Mouse (Mus musculus) limb, embryonic 13.5 days (tissue): Measurements from ENCODE around the gene Nudcd3. TPM values are rescaled to one million over a fixed set of nuclear protein-coding genes. Genes with fewer than 3 reads are reported as not detected.

Experiments
- ATAC-seq: fragments of 200-750 bp; cut with Nextera tagmentation; 2 replicates; pipeline ENCODE4 v1.8.0; 2017; ENCODE audit warnings: low read depth, moderate number of reproducible peaks, moderate TSS enrichment; ENCODE audit not compliant: low FRiP score
- H3K27ac ChIP-seq: fragments of 300-500 bp; sonication (generic); 2 replicates; pipeline ENCODE4 v1.5.1; 2015; ENCODE audit warnings: inconsistent platforms, mild to moderate bottlenecking, moderate library complexity
- H3K27me3 ChIP-seq: fragments of 300-500 bp; sonication (generic); 2 replicates; pipeline ENCODE4 v1.6.1; 2015; ENCODE audit warnings: mild to moderate bottlenecking, inconsistent platforms
- H3K36me3 ChIP-seq: fragments of 300-500 bp; sonication (generic); 2 replicates; pipeline ENCODE4 v1.6.1; 2015; ENCODE audit warnings: inconsistent platforms, mild to moderate bottlenecking, moderate library complexity
- H3K4me1 ChIP-seq: fragments of 300-500 bp; sonication (generic); 2 replicates; pipeline ENCODE4 v1.6.1; 2015; ENCODE audit warnings: inconsistent platforms
- H3K4me2 ChIP-seq: fragments of 300-500 bp; sonication (generic); replicated peaks from 2 replicates; pipeline ENCODE4 v1.6.1; 2015; ENCODE audit warnings: inconsistent platforms, mild to moderate bottlenecking, moderate library complexity
- H3K4me3 ChIP-seq: fragments of 300-500 bp; sonication (generic); 2 replicates; pipeline ENCODE4 v1.5.1; 2015; ENCODE audit warnings: moderate library complexity, mild to moderate bottlenecking, inconsistent platforms
- H3K9ac ChIP-seq: fragments of 300-500 bp; sonication (generic); 2 replicates; pipeline ENCODE4 v1.6.1; 2015; ENCODE audit warnings: mild to moderate bottlenecking, inconsistent platforms
- H3K9me3 ChIP-seq: fragments of 300-500 bp; sonication (generic); 2 replicates; pipeline ENCODE4 v1.6.1; 2016; ENCODE audit warnings: inconsistent platforms
- WGBS: fragments of 180-500 bp; shearing (Covaris S2); methylation state at CpG from one replicate; pipeline ENCODE4 v1.1.7; 2015; 5-methylcytosine and 5-hydroxymethylcytosine counted together
- polyA plus RNA-seq: library from polyadenylated mRNA; unstranded; fragments of >200 nt; fragmentation: Nextera tagmentation; extraction: Ambion mirVana; gene quantifications from 2 replicates; pipeline ENCODE4 v1.2.1, GENCODE M21; 2015

Nudcd3 gene
- polyA plus RNA-seq, 1 experiment from 2014 or later, result 44.0 TPM

DNA sequence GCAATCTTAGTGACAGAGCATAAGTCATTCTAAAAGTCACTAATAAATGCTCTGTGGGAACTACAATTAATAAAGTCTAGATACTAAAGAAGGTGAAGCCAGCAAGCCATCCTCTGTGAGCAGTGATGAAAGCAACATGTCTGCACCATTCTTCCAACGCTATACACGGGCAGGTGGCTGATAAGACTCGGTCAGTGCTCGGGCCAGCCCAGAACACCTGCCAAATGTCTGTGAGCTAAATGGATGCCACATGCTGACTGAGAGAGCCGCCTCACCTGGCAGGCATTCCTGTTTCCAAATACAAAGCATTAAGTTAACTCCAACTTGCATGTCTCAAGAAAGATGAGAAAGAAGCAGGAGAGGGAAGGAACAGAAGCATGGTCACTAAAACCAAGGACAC lies 43.1 kb downstream of the Nudcd3 start:
- H3K4me1 ChIP-seq, result peaks cover 28% of the 10 kb centered on the region
- H3K9ac ChIP-seq, result no peak overlapping the region
- H3K36me3 ChIP-seq, result no peaks in the 10 kb centered on the region
- no peak overlapping the region for H3K4me2 ChIP-seq
- H3K27ac ChIP-seq, result no peak overlapping the region
- WGBS, result 63% methylated on average over 5 of the region's 5 CpGs
- no peak for ATAC-seq
- no peaks in the 10 kb centered on the region for H3K27me3 ChIP-seq
- H3K9me3 ChIP-seq, result no peaks in the 10 kb centered on the region
- no peak overlapping the region for H3K4me3 ChIP-seq

DNA sequence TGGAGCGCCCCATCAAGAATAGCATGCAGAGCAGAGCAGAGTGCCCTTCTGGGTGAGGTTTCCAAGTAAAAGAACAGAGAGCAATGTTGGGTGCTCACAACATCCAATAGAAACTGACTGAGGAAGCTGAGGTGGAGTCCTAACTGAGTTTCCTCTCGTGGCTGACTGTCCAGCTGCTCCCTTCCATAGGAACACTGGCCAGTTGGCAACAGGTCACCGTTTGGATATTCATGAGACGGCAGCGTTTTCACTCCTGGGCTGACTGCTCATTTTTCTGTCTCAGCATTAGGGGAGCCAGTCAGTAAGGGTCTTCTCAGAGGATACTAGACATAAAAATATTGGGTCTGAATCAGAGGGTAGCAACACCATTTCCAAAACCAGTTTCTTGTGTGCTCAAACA lies 43.6 kb downstream of the Nudcd3 start:
- H3K4me1 ChIP-seq, result peaks cover 28% of the 10 kb centered on the region
- no peak overlapping the region for H3K9ac ChIP-seq
- 83% methylated on average over 5 of the region's 5 CpGs for WGBS
- H3K27me3 ChIP-seq, result no peaks in the 10 kb centered on the region
- H3K4me3 ChIP-seq, result no peak overlapping the region
- no peaks in the 10 kb centered on the region for H3K9me3 ChIP-seq
- no peak for ATAC-seq
- H3K36me3 ChIP-seq, result no peaks in the 10 kb centered on the region
- H3K4me2 ChIP-seq, result no peak overlapping the region
- no peak overlapping the region for H3K27ac ChIP-seq

DNA sequence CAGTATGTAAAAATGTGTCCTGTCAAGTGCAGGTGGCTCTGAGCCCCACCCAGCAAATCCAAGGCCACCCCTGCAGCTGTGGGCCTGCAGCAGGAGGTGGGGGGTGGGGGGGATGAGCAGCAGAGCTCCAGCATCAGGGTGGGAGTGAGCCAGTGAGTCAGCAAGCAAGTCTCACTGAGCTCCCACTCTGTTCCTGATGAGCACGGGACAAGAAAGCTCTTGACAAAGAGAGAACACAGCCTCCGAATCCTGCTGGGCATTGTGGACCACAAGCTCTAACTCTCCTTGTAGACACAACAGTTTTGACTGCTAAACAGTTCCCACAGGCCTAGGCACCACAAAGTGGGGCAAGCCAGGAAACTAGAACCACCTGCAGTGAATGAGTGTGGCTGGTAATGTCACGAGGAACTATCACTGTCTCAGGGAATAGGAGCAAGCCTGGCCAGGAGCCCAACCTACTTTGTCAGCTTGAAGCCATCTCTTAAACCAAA lies 46.0 kb downstream of the Nudcd3 start:
- Histone ChIP-seq H3K4me1 (peaks cover 28% of the 10 kb centered on the region), H3K27ac (peak overlapping the region; percentile 28; the same call in 1 of the 2 replicates), H3K4me2 (0 out of 2 replicates have a peak overlapping the region, but pooled peaks have one; percentile 14), H3K9me3 (no peaks in the 10 kb centered on the region), H3K27me3 (no peaks in the 10 kb centered on the region), H3K9ac (no peak overlapping the region), H3K4me3 (no peak overlapping the region), H3K36me3 (peaks cover 13% of the 10 kb centered on the region)
- WGBS, result 38% methylated on average over 3 of the region's 3 CpGs
- peak; percentile 67; the same call in 1 of the 2 replicates for ATAC-seq

DNA sequence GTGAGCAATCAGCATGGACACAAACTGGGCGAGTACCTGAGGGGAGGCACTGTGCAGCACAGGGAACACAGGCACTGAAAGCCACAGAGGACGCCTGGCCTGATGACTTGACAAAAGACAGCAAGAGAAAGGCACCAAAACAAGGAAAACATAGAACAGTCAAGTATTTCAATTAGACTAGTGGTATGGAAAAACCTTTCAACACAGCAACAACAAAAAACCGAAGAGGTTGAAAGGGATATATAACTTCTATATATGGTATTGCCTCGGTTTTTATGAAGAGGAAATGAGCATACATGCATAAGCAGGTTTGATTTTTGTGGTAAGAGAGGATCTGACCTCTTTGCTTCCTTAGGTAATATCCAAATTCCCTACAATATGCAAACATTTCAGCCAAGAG lies 47.4 kb downstream of the Nudcd3 start:
- Histone ChIP-seq H3K27ac (no peak overlapping the region), H3K4me3 (no peak overlapping the region), H3K9me3 (no peaks in the 10 kb centered on the region), H3K9ac (no peak overlapping the region), H3K27me3 (no peaks in the 10 kb centered on the region), H3K36me3 (peaks cover 20% of the 10 kb centered on the region), H3K4me1 (peaks cover 28% of the 10 kb centered on the region), H3K4me2 (no peak overlapping the region)
- no peak for ATAC-seq
- WGBS, result 87% methylated on average over 4 of the region's 4 CpGs

DNA sequence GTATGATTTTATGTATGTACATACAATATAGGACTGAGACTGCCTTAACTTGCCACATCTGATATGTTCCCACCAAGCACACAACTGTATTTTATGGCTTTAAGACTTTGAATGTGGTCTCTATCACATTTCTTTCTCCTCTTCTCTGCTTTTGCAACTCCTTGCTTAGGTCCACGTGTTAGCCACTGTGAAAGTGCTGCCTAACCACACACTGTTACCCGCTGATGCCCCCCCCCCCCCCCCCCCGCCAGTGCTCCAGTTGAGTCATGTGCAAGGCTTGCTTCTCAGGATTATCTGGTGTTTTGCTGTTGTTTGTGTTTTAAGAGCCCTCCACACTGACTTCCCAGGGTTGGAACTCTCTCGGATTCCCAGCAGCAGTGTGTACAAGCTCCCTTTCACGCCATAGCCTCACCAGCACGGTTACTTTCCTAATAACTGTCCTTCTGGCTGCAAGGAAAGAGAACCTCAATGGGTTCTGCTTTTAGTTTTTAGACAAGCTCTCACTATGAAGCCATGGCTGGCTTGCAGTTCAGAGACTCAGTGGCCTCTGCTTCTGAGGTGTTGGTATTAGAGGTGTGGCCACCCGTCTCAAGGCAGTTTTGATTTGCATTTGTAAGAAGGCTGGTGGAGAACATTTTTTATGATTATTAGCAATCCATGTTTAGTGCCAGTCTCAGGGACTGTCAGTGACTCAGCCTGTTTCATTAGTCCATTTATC lies 61.8 kb downstream of the Nudcd3 start:
- Histone ChIP-seq H3K4me2 (no peak overlapping the region), H3K4me3 (no peak overlapping the region), H3K36me3 (peaks cover 18% of the 10 kb centered on the region), H3K4me1 (no peaks in the 10 kb centered on the region), H3K9ac (no peak overlapping the region), H3K27ac (no peak overlapping the region), H3K9me3 (no peaks in the 10 kb centered on the region), H3K27me3 (no peaks in the 10 kb centered on the region)
- 86% methylated on average over 6 of the region's 7 CpGs for WGBS
- no peak for ATAC-seq

DNA sequence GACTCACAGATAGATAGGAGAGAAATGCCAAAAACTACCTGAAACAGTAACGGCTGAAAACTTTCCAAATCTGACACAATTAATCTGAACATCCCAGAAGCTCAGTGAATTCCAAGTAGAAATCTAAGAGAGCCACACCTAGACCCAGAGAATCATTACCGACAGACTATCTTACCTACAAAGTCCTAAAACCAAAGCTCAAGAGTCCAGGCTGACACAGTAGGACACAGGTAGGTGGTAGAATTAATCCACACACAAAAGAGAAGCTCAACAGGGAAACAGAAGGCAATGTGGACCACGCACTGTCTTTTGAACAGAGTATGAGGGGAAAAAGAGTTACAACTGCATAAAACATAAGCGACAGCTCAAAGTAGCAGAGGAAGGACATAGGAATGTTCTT lies 67.3 kb downstream of the Nudcd3 start:
- no peak for ATAC-seq
- 93% methylated on average over 4 of the region's 4 CpGs for WGBS
- H3K27me3 ChIP-seq, result no peaks in the 10 kb centered on the region
- no peaks in the 10 kb centered on the region for H3K4me1 ChIP-seq
- H3K27ac ChIP-seq, result no peak overlapping the region
- H3K9ac ChIP-seq, result no peak overlapping the region
- no peaks in the 10 kb centered on the region for H3K9me3 ChIP-seq
- H3K36me3 ChIP-seq, result no peaks in the 10 kb centered on the region
- H3K4me2 ChIP-seq, result no peak overlapping the region
- no peak overlapping the region for H3K4me3 ChIP-seq

DNA sequence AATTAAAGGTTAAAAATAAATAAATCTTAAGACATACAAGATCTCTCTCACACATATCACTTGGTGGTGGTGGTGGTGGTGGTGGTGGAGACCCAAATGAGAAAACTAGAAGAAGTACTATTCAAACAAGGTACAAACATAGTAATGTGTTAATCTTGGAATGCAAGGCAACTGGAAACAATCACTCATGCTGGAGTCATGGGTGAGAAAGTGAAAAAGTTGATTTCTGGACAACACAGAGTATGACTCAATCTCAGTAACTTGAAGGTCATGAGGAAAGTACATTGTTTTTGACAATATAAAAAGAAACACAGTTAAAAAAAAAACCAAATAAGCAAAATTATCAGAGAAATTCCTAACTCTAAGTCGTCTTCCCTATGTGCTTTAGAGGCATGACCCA lies 69.6 kb downstream of the Nudcd3 start:
- Histone ChIP-seq H3K4me1 (no peaks in the 10 kb centered on the region), H3K36me3 (no peaks in the 10 kb centered on the region), H3K27ac (no peak overlapping the region), H3K9ac (no peak overlapping the region), H3K27me3 (no peaks in the 10 kb centered on the region), H3K4me3 (no peak overlapping the region), H3K9me3 (no peaks in the 10 kb centered on the region), H3K4me2 (no peak overlapping the region)
- no peak for ATAC-seq
- WGBS, result 89% methylated on average over 1 of the region's 1 CpGs

DNA sequence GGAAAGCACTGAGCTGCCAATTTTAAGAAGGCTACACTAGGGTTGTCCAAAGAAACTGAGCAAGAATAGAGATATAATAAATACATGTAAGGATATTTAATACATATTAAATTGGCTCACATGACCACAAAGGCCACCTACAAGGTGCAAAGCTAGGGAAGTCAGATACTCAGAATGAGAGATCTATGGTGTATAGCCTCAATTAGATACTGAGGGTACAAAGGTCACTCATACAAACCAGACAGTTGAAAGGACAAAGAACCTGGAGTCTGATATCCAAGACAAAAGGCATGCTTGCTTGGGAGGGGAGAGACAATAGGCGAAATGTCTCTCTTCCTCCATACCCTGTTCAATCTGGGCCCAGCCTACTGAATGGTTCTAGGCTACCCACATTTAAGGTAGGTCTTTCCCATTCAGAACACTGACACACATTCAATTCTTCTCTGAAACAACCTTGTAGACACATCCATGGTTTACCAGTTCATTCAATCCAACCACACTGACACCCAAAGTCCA lies 76.6 kb downstream of the Nudcd3 start:
- Histone ChIP-seq H3K9me3 (no peaks in the 10 kb centered on the region), H3K4me3 (no peak overlapping the region), H3K9ac (no peak overlapping the region), H3K36me3 (peaks cover 44% of the 10 kb centered on the region), H3K4me2 (no peak overlapping the region), H3K27me3 (no peaks in the 10 kb centered on the region), H3K4me1 (no peaks in the 10 kb centered on the region), H3K27ac (no peak overlapping the region)
- 100% methylated on average over 1 of the region's 1 CpGs for WGBS
- no peak for ATAC-seq

DNA sequence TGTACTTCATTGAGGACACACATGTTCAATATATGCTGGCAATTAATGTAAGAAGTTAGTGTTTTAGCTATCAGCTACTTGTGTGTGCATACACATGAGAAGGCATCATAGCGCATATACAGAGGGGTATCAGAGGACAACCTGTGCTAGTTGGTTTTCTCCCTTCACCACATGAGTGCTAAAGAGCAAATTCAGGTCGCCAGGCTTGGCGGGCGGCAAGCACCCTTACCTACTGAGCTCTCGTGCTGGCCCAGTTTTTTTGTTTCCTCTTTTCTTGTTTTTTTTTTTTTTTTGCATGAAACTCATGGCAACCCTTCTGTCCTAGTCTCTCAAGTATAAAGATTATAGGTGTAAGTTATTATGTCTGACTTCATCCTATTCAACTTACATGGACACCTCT lies 77.6 kb downstream of the Nudcd3 start:
- Histone ChIP-seq H3K27ac (no peak overlapping the region), H3K27me3 (no peaks in the 10 kb centered on the region), H3K4me3 (no peak overlapping the region), H3K36me3 (peaks cover 53% of the 10 kb centered on the region), H3K4me1 (no peaks in the 10 kb centered on the region), H3K9me3 (no peaks in the 10 kb centered on the region), H3K4me2 (no peak overlapping the region), H3K9ac (no peak overlapping the region)
- no peak for ATAC-seq
- WGBS, result 95% methylated on average over 5 of the region's 5 CpGs

DNA sequence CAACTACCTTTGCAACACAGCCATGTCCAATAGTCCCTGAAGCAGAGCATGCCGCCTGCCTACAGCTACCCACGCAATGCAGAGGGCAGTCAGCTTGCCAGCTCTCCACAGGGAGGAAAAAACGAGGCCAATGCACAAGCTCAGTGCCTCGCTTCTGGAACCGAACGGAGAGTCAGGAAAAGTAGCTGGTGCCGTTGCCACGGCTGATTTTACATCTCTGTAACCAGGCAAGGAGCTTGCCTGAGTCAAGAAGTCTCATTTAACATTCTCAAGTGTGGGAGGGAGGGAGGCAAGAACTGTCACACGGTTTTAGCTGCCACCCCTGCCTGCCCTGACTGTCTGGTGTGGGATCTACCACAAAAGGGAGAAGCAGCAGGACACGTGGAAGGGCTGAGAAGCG lies 79.6 kb downstream of the Nudcd3 start:
- Histone ChIP-seq H3K4me2 (no peak overlapping the region), H3K27me3 (no peaks in the 10 kb centered on the region), H3K9ac (no peak overlapping the region), H3K27ac (no peak overlapping the region), H3K36me3 (peaks cover 61% of the 10 kb centered on the region), H3K4me3 (no peak overlapping the region), H3K9me3 (no peaks in the 10 kb centered on the region), H3K4me1 (no peaks in the 10 kb centered on the region)
- WGBS, result 88% methylated on average over 11 of the region's 11 CpGs
- ATAC-seq, result no peak

DNA sequence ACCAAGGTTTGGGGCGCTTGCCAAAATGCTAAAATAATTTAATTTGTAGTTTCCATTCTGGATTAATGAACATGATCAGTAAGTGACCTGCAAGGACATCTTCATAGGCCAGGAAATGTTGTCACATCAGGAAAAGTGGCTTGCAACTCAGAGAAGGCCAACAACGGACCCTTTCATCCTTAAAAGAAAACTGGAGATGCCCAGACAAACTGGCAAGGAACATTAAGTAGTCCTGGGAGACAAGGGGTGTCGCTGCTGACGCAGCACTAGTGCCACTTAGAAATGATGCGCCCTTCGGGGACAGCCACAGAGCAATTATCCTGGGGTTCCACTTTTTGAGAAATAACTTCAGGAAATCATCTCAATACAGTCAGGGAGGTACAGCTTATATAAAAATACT lies 80.2 kb downstream of the Nudcd3 start:
- ATAC-seq, result no peak
- no peaks in the 10 kb centered on the region for H3K4me1 ChIP-seq
- H3K9ac ChIP-seq, result no peak overlapping the region
- no peak overlapping the region for H3K4me3 ChIP-seq
- H3K27me3 ChIP-seq, result no peaks in the 10 kb centered on the region
- H3K9me3 ChIP-seq, result no peaks in the 10 kb centered on the region
- peaks cover 64% of the 10 kb centered on the region for H3K36me3 ChIP-seq
- H3K27ac ChIP-seq, result no peak overlapping the region
- no peak overlapping the region for H3K4me2 ChIP-seq
- WGBS, result 94% methylated on average over 6 of the region's 6 CpGs

DNA sequence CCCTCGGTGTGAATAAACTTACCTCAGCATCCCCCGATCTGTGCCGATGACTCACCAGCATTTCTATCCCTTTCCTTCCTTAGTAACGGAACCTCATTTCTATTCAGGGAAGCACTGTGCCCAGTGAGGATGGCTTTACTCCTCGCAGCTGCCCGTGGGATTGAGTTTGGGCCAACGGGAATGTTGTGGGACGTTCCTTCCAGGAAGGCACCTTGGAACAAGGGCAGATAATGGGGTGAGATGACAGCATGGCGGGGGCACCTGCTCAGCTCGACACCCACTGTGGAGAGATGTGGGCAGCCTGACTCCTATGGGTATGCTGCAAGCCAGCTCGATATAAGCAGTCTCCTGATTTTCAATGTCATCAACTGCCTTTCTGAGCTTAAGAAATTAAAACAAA lies 80.9 kb downstream of the Nudcd3 start:
- H3K4me1 ChIP-seq, result no peaks in the 10 kb centered on the region
- 88% methylated on average over 11 of the region's 11 CpGs for WGBS
- no peak overlapping the region for H3K9ac ChIP-seq
- peaks cover 63% of the 10 kb centered on the region for H3K36me3 ChIP-seq
- H3K27ac ChIP-seq, result no peak overlapping the region
- no peaks in the 10 kb centered on the region for H3K27me3 ChIP-seq
- ATAC-seq, result no peak
- H3K4me2 ChIP-seq, result no peak overlapping the region
- no peaks in the 10 kb centered on the region for H3K9me3 ChIP-seq
- no peak overlapping the region for H3K4me3 ChIP-seq

DNA sequence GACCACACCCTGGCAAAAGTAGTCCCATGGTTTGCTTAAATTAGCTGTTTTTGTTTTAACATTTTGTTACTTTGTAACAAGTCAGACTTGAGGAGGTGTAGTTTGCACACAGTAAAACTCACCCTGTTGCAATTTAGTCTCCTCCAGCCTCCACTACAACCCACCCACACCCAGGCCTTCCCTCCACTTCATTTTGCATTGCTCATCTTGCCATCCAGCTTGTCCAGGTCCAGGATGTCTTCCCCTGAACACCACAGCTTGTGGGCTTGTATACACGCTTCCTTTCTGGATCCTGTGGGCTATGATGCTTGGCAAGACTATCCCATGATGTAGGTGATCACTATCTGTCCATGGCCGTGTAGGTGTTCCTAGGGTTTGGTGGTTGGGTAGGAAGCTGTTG lies 82.3 kb downstream of the Nudcd3 start:
- Histone ChIP-seq H3K27ac (no peak overlapping the region), H3K9ac (no peak overlapping the region), H3K4me1 (no peaks in the 10 kb centered on the region), H3K36me3 (peaks cover 65% of the 10 kb centered on the region), H3K27me3 (no peaks in the 10 kb centered on the region), H3K9me3 (no peaks in the 10 kb centered on the region), H3K4me2 (no peak overlapping the region), H3K4me3 (no peak overlapping the region)
- 87% methylated on average over 2 of the region's 2 CpGs for WGBS
- no peak for ATAC-seq
